Mouse (Mus musculus) cortical plate, adult 2 months (tissue): ENCODE measurements at regions not wholly inside any gene's neighbourhood (a gene's known extent, or its start where the extent isn't known, plus 50 kb on each side); places are given as distances from the start of the nearest gene placed in this dataset.

Experiments used
- CTCF ChIP-seq: fragments of 200-500 bp; IDR thresholded peaks from 2 replicates; pipeline ENCODE4 v1.5.1; 2011; ENCODE audit warnings: mild to moderate bottlenecking, control low read depth, low read length; ENCODE audit not compliant: insufficient read depth; ENCODE audit errors: extremely low read depth
- POLR2A ChIP-seq: fragments of 200-500 bp; IDR thresholded peaks from 2 replicates; pipeline ENCODE4 v1.6.1; 2011; ENCODE audit warnings: mild to moderate bottlenecking, low read length, control low read depth; ENCODE audit not compliant: insufficient read depth; ENCODE audit errors: extremely low read depth

DNA sequence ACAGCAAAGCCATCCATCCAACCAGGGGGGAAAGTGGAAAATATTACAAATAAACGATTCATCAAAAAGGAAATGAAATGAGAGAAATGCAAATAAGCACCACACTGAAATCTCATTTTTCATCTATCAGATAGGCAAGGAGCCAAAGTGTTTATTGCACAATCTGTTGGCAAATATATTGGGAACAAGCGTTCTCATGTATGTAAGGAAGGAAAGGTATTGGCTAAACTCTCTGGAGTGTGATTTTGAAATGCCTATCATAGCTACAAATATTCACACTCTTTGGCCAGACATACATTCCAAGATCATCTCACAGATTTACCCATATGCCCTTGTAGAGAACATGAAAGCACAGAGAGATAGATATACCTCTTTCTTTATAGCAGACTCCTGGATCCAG is 90.6 kb upstream of the Ppp1r12a start:
- no peak for TF ChIP-seq POLR2A
- TF ChIP-seq CTCF = no peak
